Mouse (Mus musculus) megakaryocyte, embryonic 14.5 days (primary cell): ENCODE measurements around the gene Ecm1. TPM values are rescaled to one million over a fixed set of nuclear protein-coding genes. Genes with fewer than 3 reads are reported as not detected.
A peak's percentile ranks its signal among the peaks of the same experiment; 100 is the strongest.

Source experiments
- H3K27me3 ChIP-seq: replicated peaks from 2 replicates; pipeline ENCODE3; 2012; ENCODE audit warnings: inconsistent platforms
- H3K36me3 ChIP-seq: replicated peaks from 2 replicates; pipeline ENCODE3; 2012; ENCODE audit warnings: low read length, inconsistent platforms, mixed read lengths
- H3K4me1 ChIP-seq: 2 replicates; pipeline ENCODE4 v1.6.1; 2012; ENCODE audit warnings: inconsistent platforms
- H3K4me3 ChIP-seq: replicated peaks from 2 replicates; pipeline ENCODE3; 2012; ENCODE audit warnings: moderate library complexity, mild to moderate bottlenecking, inconsistent platforms
- H3K9me3 ChIP-seq: 2 replicates; pipeline ENCODE4 v1.6.1; 2012; ENCODE audit warnings: inconsistent platforms
- FLI1 ChIP-seq: IDR thresholded peaks from 2 replicates; pipeline ENCODE4 v1.6.1; 2012; ENCODE audit warnings: low read length, inconsistent platforms, mixed read lengths
- GATA1 ChIP-seq: IDR thresholded peaks from 3 replicates; pipeline ENCODE4 v1.6.1; 2012; ENCODE audit warnings: mixed read lengths, low read length, inconsistent platforms, borderline replicate concordance
- polyA plus RNA-seq: library from polyadenylated mRNA; stranded (reverse); fragments of >175 nt; gene quantifications from 2 replicates; pipeline ENCODE4 v1.2.3, GENCODE M21; 2012; ENCODE audit warnings: low replicate concordance; ENCODE audit not compliant: insufficient read depth

The Ecm1 gene
- polyA plus RNA-seq: 274 and 549 TPM in 2 replicates

- TF ChIP-seq GATA1 (peak; percentile 56; the same call in 1 of the 3 replicates), FLI1 (no peak)
- peak within 1 kb of the TSS; percentile 90 for H3K4me3 ChIP-seq
- H3K36me3 ChIP-seq: peaks cover 100% of the 10 kb centered on the region
- no peaks in the 10 kb centered on the region for H3K9me3 ChIP-seq
- peaks cover 85% of the 10 kb centered on the region for H3K4me1 ChIP-seq
- H3K27me3 ChIP-seq: no peaks in the 10 kb centered on the region
These were observed at the start of gene Ecm1 for GRCm38 (mm10) chr3:95739353-95740104. Ecm1 (minus strand) TSS chr3:95739569.

- Histone ChIP-seq H3K4me1 (no peaks in the 10 kb centered on the region; the same call in 1 of the 2 replicates), H3K9me3 (no peaks in the 10 kb centered on the region), H3K4me3 (no peak overlapping the region), H3K36me3 (peaks cover 86% of the 10 kb centered on the region), H3K27me3 (no peaks in the 10 kb centered on the region)
- TF ChIP-seq FLI1 (no peak), GATA1 (no peak)
These were observed 46.1 kb upstream of the Ecm1 start for GRCm38 (mm10) chr3:95785501-95785900.

GRCm38 (mm10) chr3:95771985-95772384, 32.6 kb upstream of the Ecm1 start:
- H3K36me3 ChIP-seq: peaks cover 93% of the 10 kb centered on the region
- no peaks in the 10 kb centered on the region for H3K9me3 ChIP-seq
- TF ChIP-seq FLI1: no peak
- TF ChIP-seq GATA1: no peak
- H3K27me3 ChIP-seq: no peaks in the 10 kb centered on the region
- no peak overlapping the region for H3K4me3 ChIP-seq
- no peaks in the 10 kb centered on the region for H3K4me1 ChIP-seq

DNA sequence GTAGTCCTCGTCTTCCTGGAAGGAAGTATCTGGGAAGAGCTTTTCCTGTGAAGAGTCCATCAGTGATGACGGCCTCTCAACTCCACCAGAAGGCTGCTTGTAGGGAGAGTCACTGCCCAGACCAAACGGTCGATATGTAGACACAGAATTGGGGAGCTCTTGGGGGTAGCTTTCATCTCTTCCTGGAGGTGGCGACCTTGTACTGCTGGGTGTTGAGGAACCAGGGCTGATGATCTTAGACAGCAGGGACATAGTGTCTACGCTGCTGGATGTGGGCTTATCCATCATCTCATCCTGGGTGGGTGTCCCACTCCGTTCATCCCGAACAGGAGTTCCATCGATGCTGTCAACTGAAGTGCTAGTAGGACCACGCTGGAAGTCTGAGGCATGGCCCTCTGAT, 26.2 kb upstream of the Ecm1 start:
- Histone ChIP-seq H3K9me3 (no peaks in the 10 kb centered on the region), H3K4me1 (peaks cover 37% of the 10 kb centered on the region), H3K27me3 (no peaks in the 10 kb centered on the region), H3K36me3 (peaks cover 82% of the 10 kb centered on the region), H3K4me3 (no peak overlapping the region)
- TF ChIP-seq GATA1 (no peak), FLI1 (no peak)

- no peaks in the 10 kb centered on the region for H3K9me3 ChIP-seq
- H3K36me3 ChIP-seq: peaks cover 68% of the 10 kb centered on the region
- H3K4me1 ChIP-seq: peaks cover 37% of the 10 kb centered on the region
- TF ChIP-seq GATA1 (no peak), FLI1 (no peak)
- H3K4me3 ChIP-seq: no peak overlapping the region
- no peaks in the 10 kb centered on the region for H3K27me3 ChIP-seq
These were observed 24.4 kb upstream of the Ecm1 start for GRCm38 (mm10) chr3:95763811-95764210.

DNA sequence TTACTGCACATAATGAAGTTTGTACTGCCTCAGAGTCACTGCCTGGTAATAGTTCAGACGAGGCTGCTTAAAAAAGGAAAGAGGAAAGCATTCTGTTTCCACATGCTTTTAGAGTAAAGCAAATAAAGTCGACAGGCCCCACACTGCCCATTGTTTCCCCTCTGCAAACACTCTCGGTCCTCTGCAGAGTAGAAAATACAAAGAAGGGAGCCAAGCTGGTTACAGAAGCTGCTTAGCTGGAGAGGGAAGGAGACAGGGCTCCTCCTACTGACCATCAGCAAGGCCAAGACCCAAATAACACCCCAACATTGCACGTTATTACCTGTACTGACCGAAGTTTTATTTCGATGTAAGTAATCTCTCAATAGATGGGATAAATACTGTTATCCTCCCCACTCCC, 23.6 kb upstream of the Ecm1 start:
- Histone ChIP-seq H3K36me3 (peaks cover 59% of the 10 kb centered on the region), H3K4me1 (peaks cover 37% of the 10 kb centered on the region), H3K9me3 (no peaks in the 10 kb centered on the region), H3K27me3 (no peaks in the 10 kb centered on the region), H3K4me3 (no peak overlapping the region)
- no peak for TF ChIP-seq FLI1
- TF ChIP-seq GATA1: no peak

DNA sequence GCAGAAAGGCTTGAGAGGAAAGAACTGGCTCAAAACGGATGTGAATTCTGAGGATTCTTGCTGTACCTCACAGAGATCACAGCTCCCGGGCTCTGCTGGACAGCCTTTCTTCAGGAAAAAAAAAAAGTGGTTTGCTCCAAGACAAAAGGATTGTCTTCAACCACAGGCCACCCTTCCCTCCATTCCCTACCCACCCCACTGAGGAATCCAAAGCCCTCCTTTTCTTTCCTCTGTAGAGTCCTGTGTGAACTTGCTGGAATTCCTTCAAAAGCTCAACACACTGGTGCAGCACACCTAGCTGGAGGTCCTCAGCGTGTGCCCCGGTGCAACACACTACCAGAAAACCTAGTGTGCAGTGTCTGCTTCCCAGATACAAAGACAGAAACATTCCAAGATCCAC, 22.4 kb upstream of the Ecm1 start:
- Histone ChIP-seq H3K4me3 (no peak overlapping the region), H3K27me3 (no peaks in the 10 kb centered on the region), H3K36me3 (peaks cover 49% of the 10 kb centered on the region), H3K4me1 (peaks cover 41% of the 10 kb centered on the region), H3K9me3 (no peaks in the 10 kb centered on the region)
- TF ChIP-seq FLI1 (no peak), GATA1 (no peak)

DNA sequence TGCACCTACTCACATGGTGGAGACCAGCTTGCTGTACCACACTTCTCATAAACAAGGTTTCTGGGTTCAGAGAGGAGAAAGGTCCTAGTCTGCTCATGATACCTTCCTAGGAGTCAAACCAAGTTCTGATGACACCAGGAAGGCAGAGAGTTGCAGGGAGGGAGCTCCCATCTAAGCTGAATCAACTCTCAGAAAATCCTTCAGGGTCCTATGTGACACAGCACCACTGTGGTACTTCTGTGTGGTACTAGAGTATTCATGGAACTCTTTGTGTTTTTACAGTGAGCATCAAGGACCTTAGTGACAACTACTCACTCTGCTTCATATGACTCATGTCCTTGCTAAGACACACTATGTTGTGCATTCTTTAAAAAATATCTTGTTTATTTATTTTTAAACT, 21.3 kb upstream of the Ecm1 start:
- no peaks in the 10 kb centered on the region for H3K27me3 ChIP-seq
- H3K4me1 ChIP-seq: peaks cover 47% of the 10 kb centered on the region
- TF ChIP-seq FLI1 (no peak), GATA1 (no peak)
- no peaks in the 10 kb centered on the region for H3K9me3 ChIP-seq
- no peak overlapping the region for H3K4me3 ChIP-seq
- peaks cover 37% of the 10 kb centered on the region for H3K36me3 ChIP-seq

DNA sequence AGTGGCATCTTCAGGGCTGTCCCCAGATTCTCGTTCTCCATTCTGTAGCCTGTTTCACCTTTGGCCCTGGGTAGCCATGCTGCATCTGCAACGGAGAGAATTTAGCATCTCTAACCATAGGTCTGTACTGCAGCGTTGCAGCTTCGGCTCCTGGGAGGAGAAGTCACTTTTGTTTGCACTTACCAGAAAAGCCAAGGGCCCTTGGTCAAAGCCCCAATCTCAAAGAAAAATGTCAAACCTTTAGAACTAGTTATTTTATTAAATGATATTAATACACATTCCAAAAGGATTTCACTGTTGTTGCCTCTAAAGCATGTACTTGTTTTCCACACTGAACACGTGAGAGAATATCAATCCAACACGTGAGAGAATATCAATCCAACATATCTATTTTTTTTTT, 20.7 kb upstream of the Ecm1 start, which contains the start of gene Tars2:
Gene Tars2, minus strand, starts transcription at position 101 of the 400 bp plus-strand sequence.
- TF ChIP-seq FLI1 (no peak), GATA1 (no peak)
- Histone ChIP-seq H3K27me3 (no peaks in the 10 kb centered on the region), H3K9me3 (no peaks in the 10 kb centered on the region), H3K4me3 (no peak within 1 kb of the TSS), H3K36me3 (peaks cover 32% of the 10 kb centered on the region), H3K4me1 (peaks cover 46% of the 10 kb centered on the region)

- H3K4me1 ChIP-seq: peaks cover 37% of the 10 kb centered on the region
- peaks cover 17% of the 10 kb centered on the region for H3K36me3 ChIP-seq
- TF ChIP-seq FLI1 (no peak), GATA1 (no peak)
- no peaks in the 10 kb centered on the region for H3K27me3 ChIP-seq
- no peak overlapping the region for H3K4me3 ChIP-seq
- H3K9me3 ChIP-seq: no peaks in the 10 kb centered on the region
These were observed 19.3 kb upstream of the Ecm1 start for GRCm38 (mm10) chr3:95758467-95759218.
